Mouse (Mus musculus) ES-E14 (cell line): ENCODE data around the gene Wdr18. TPM values are rescaled to one million over a fixed set of nuclear protein-coding genes. Genes with fewer than 3 reads are reported as not detected.

ENCODE experiments used
- DNase-seq: peaks from one replicate; pipeline ENCODE4 v3.0.0-alpha.2; 2013; ENCODE audit warnings: low read depth, low spot score
- H3K27ac ChIP-seq: 2 replicates; pipeline ENCODE4 v1.5.1; 2012; ENCODE audit warnings: low read depth, mild to moderate bottlenecking, low read length, moderate library complexity, mixed read lengths; ENCODE audit not compliant: poor library complexity, insufficient read depth, severe bottlenecking
- H3K36me3 ChIP-seq: 2 replicates; pipeline ENCODE4 v1.6.1; 2012; ENCODE audit warnings: mild to moderate bottlenecking, low read length, moderate library complexity, mixed read lengths; ENCODE audit not compliant: control insufficient read depth, poor library complexity, insufficient read depth, severe bottlenecking
- H3K4me1 ChIP-seq, 2 experiments: fragments of 150-350 bp in 1 of 2; sonication (generic) in 1 of 2; 2 replicates each; pipeline ENCODE4 v1.6.1; 2012; ENCODE audit warnings: low read length in 2 of 2, mild to moderate bottlenecking in 1 of 2, mixed read lengths in 1 of 2; ENCODE audit not compliant: control insufficient read depth in 2 of 2, insufficient read depth in 2 of 2, poor library complexity in 1 of 2
- H3K4me3 ChIP-seq, 2 experiments: fragments of 150-350 bp in 1 of 2; sonication (generic) in 1 of 2; 2 replicates each; pipeline ENCODE4 v1.5.1; 2012; ENCODE audit warnings: low read length in 2 of 2, low read depth in 1 of 2, mild to moderate bottlenecking in 1 of 2, mixed read lengths in 1 of 2; ENCODE audit not compliant: insufficient read depth in 1 of 2, poor library complexity in 1 of 2, severe bottlenecking in 1 of 2
- H3K9ac ChIP-seq: 2 replicates; pipeline ENCODE4 v1.6.1; 2012; ENCODE audit warnings: low read depth, mild to moderate bottlenecking, low read length, mixed read lengths; ENCODE audit not compliant: poor library complexity, insufficient read depth, severe bottlenecking
- H3K9me3 ChIP-seq: fragments of 150-350 bp; sonication (generic); 2 replicates; pipeline ENCODE4 v1.6.1; 2012; ENCODE audit warnings: low read depth, mild to moderate bottlenecking, low read length; ENCODE audit not compliant: control insufficient read depth, insufficient read depth
- CHD2 ChIP-seq: IDR thresholded peaks from 2 replicates; pipeline ENCODE4 v1.6.1; 2014; ENCODE audit warnings: mild to moderate bottlenecking, low read depth, low read length, inconsistent platforms
- HCFC1 ChIP-seq: IDR thresholded peaks from 2 replicates; pipeline ENCODE4 v1.6.1; 2012; ENCODE audit warnings: low read length, inconsistent platforms, borderline replicate concordance; ENCODE audit not compliant: insufficient read depth
- MAFK ChIP-seq: IDR thresholded peaks from 2 replicates; pipeline ENCODE4 v1.6.1; 2014; ENCODE audit warnings: mild to moderate bottlenecking, low read depth, low read length, inconsistent platforms; ENCODE audit not compliant: insufficient read depth
- ZC3H11A ChIP-seq: IDR thresholded peaks from 2 replicates; pipeline ENCODE4 v1.6.1; 2012; ENCODE audit warnings: low read depth, mild to moderate bottlenecking, inconsistent platforms, low read length, borderline replicate concordance
- ZNF384 ChIP-seq: IDR thresholded peaks from 2 replicates; pipeline ENCODE4 v1.6.1; 2012; ENCODE audit warnings: low read depth, low read length, inconsistent platforms
- in situ Hi-C, 2 experiments: fragments of 600-800 bp; cut with MboI; formaldehyde crosslinking; loops; one replicate each; pipeline ENCODE4 v1.15.1; 2025; ENCODE audit warnings: low sequenced_read_pairs in 2 of 2, inconsistent platforms in 1 of 2; ENCODE audit not compliant: unreplicated experiment in 2 of 2
- total RNA-seq: library from RNA; depleted of rRNA; stranded (reverse); fragments of 300-350 nt; gene quantifications from 2 replicates; pipeline ENCODE4 v1.2.3, GENCODE M21; 2012

Wdr18 gene
- total RNA-seq, 1 experiment, result 155 TPM

DNA sequence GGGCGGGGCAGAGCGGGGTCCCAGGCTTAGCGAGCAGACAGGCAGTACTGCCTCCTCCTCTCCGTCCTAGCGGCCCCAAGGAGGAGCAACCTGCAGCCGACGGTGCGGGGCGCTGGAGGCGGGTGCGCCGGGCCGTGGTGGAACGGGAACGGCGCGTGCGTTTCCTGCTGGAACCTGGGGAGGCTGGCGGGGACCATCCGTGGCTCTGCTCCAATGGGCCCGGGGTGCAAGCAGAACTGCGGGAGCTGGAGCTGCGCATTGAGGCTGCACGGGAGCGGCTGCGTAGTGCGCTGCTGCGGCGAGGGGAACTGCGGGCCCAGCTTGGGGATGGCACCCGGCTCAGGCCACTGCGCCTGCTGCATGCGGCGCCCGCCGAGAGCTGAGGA, 16.8 kb downstream of the Wdr18 start:
- Histone ChIP-seq H3K9ac (no peak overlapping the region), H3K27ac (no peak overlapping the region), H3K4me1 (peaks cover 1 to 40% of the 10 kb centered on the region in 2 experiments; a peak in 3 of 4 replicates), H3K9me3 (no peaks in the 10 kb centered on the region), H3K36me3 (peaks cover 25% of the 10 kb centered on the region), H3K4me3 (peak overlapping the region; percentile 50 to 59)
- TF ChIP-seq MAFK, result no peak
- TF ChIP-seq ZC3H11A, result no peak
- TF ChIP-seq HCFC1, result no peak
- TF ChIP-seq ZNF384, result no peak
- no peak for TF ChIP-seq CHD2
- DNase-seq, result no peak
- in situ Hi-C loops, result loop anchor here in 1 of 2 experiments (25.0 kb wide), 1 partner anchor 136 kb away; the partner anchor contains the start of genes Sbno2 and Stk11

GRCm38 (mm10) chr10:79977324-79977723, 17.4 kb downstream of the Wdr18 start:
- in situ Hi-C loops, result loop anchor here in 1 of 2 experiments (25.0 kb wide), 1 partner anchor 135 kb away; the partner anchor contains the start of genes Sbno2 and Stk11
- DNase-seq, result no peak
- H3K9me3 ChIP-seq, result no peaks in the 10 kb centered on the region
- peaks cover 25% of the 10 kb centered on the region for H3K36me3 ChIP-seq
- no peak overlapping the region for H3K9ac ChIP-seq
- H3K4me3 ChIP-seq, result peak overlapping the region; percentile 50 to 59
- peaks cover 1 to 40% of the 10 kb centered on the region in 2 experiments; a peak in 3 of 4 replicates for H3K4me1 ChIP-seq
- H3K27ac ChIP-seq, result no peak overlapping the region
- TF ChIP-seq ZNF384 (no peak), ZC3H11A (no peak), CHD2 (no peak), MAFK (no peak), HCFC1 (no peak)

GRCm38 (mm10) chr10:79978061-79978460, 18.1 kb downstream of the Wdr18 start:
- H3K36me3 ChIP-seq, result peaks cover 25% of the 10 kb centered on the region
- H3K4me3 ChIP-seq, result no peak overlapping the region; a peak in 2 of 4 replicates
- H3K4me1 ChIP-seq, result peaks cover 1 to 42% of the 10 kb centered on the region in 2 experiments; a peak in 3 of 4 replicates
- no peak for DNase-seq
- no peak overlapping the region for H3K9ac ChIP-seq
- TF ChIP-seq HCFC1, result no peak
- no peak for TF ChIP-seq ZNF384
- no peak for TF ChIP-seq CHD2
- TF ChIP-seq MAFK, result no peak
- no peak for TF ChIP-seq ZC3H11A
- no peak overlapping the region for H3K27ac ChIP-seq
- in situ Hi-C loops, result loop anchor here in 1 of 2 experiments (25.0 kb wide), 1 partner anchor 134 kb away; the partner anchor contains the start of genes Sbno2 and Stk11
- H3K9me3 ChIP-seq, result no peaks in the 10 kb centered on the region

DNA sequence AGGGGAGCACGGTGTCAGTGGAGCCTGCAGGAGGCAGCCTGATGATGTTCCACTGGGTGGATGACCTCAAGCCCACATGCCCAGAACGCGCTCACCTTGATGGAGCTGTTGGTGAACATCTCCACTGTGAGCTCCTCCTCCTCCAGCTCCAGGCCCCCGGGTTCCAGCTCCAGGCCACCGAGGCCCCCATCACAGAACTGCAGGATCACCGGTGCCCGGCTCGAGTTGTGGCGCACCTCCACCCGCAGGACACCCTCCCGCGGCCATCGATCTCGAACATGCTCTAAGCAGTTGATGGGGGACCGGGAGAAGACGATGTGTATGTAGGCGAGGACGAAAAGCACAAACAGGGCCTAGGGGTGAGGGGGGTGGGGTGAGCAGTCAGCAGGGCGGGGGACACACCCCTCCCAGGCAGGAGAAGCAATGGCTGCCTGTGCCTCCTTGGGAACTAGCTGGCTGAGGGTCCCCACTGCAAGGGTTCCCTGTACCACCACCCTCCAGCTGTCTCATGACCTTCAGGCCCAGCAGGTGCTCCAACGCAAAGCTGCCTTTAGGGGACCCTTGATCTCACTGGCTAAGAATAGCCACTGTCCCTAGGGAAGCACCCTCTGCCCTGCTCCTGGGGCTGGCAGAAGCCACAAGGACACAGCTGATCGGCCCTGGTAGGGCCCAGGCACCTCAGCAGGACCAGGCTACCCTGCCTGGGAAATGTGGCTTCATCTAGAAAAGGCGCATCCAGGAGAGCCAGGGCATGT, 19.6 kb downstream of the Wdr18 start:
- Histone ChIP-seq H3K4me1 (peaks cover 4 to 45% of the 10 kb centered on the region in 2 experiments; a peak in 3 of 4 replicates), H3K27ac (no peak overlapping the region), H3K4me3 (no peak overlapping the region), H3K36me3 (peaks cover 25% of the 10 kb centered on the region), H3K9me3 (no peaks in the 10 kb centered on the region), H3K9ac (no peak overlapping the region)
- in situ Hi-C loops, result loop anchor here in 1 of 2 experiments (25.0 kb wide), 1 partner anchor 133 kb away; the partner anchor contains the start of genes Sbno2 and Stk11
- DNase-seq, result no peak
- TF ChIP-seq HCFC1 (no peak), ZC3H11A (no peak)
